Mouse (Mus musculus): ENCODE results near the gene Dgcr2.
A peak's percentile ranks its signal among the peaks of the same experiment; 100 is the strongest.

Gene Dgcr2

GRCm38 (mm10) chr16:17898462-17898861 is at the start of gene Dgcr2, which contains the start of gene Tssk2:
Gene Dgcr2, minus strand, starts transcription at chr16:17898562.
Gene Tssk2, plus strand, starts transcription at chr16:17898637.
- DNase-seq (ENCODE audit: low read depth, low spot score): no peak

DNA sequence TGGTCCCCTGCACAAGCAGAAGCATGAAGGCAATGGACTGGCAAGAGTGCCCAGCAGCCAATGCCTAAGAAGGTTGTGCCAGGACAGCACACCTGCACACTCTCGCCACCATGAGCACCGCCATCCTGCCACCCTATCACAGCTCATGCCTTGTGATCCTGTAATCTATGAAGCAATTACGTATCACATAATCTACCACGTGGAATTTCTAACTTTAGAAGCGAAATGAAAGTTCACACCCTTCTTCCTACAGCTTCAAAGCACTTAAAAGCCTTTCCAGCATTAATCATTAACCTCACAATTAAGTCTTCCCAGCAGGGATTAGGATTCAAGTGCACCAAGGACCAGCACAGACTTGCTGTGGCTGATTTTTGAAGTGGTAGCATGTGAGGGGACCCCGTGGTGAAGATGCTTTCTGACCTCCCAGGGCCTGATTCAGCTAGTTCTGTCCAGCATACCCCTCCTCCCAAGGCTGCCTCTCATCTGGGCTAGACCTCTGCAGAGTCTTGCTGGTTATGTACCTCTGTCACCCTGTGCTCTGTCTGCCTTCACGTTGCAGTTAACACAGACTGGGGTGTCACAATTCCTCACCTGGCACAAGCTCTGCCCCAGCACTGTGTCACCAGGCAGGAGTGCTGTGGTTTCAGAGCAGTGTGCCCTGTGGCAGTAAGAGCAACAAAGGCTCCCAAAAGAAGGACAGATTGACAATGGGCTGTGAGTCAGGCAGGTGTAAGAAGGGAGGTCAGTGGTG is 46.9 kb upstream of the Dgcr2 start:
- no peak for DNase-seq (ENCODE audit: low read depth, low spot score)

DNA sequence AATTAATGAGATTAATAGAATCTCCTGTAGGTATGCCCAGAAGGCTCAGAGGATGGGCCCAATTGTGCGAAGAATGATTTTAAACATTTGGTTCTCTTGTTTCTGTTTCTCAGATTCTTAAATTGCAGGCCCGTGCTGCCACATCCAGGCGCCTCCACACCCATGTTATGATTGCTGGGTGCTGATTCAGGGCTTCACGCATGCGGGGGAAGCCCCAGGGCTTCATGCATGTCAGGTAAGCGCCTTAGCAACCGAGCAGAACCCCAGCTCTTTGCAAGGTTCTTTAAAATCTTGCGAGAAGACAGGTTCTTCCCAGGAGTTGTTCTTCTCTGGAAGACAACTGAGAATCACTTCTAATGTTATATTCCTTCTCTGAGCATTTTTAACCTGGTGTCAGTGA is 45.1 kb upstream of the Dgcr2 start:
- no peak for DNase-seq (ENCODE audit: low read depth, low spot score)

- DNase-seq (ENCODE audit: low read depth, low spot score): no peak
These were observed 40.9 kb upstream of the Dgcr2 start for GRCm38 (mm10) chr16:17939255-17939751.

DNA sequence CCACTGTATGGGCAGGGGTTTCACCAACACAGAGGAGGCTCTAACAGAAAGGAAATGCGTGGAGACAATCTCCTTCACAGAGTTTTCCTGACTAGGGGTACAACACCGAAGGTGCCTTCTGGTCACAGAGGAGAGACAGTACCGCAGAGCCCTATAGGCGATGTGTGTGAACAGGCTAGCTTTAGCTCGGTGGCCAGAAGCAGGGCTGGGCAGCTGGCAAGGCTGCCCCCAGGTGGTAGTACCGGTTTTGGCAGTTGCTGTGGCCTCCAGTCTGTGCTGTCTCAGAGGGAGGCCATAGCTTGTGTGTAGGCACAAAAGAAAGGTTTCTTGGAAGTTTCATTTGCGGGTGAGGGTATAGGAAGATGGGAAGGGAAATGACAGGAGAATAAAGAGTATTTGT is 40.5 kb upstream of the Dgcr2 start:
- peak; percentile 73 for DNase-seq (ENCODE audit: low read depth, low spot score)

DNA sequence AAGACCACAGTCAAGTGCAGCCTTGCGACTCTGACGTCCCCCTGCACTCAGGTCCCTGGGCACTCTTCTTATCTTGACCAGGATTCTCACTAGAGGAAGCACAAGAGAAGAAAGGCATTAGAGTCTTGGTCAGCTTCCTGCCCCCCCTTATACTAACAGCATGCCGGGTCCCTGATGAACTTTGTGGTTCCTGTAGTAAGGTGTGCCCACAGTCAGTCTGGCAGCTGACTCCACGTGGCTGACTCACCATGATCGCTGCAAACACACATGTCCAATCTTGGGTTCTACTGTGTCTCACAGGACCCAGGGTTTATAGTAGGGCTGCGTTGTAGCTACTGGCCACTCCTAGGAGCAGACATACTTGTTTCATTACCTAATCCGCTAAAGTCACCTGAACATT is 39.8 kb upstream of the Dgcr2 start:
- no peak for DNase-seq (ENCODE audit: low read depth, low spot score)

DNA sequence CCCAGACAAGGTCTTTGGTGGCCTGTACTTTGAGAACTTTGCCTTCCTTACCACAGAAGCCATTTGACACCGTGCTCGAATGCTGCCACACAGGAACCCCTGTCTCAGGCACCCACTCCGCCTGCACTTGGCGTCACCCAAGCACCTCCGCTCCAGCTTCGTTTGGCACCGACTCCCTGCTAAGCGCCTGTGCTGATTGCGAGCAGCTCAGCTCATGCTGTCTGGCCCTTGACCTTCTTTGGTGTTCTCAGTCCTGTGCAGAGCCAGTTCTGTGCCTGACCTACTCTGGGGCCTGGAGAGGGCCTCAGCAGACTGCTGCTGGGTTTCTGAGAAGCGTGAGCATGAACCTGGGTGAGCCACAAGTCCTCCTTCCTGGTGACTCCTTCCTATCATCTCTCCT is 38.4 kb upstream of the Dgcr2 start:
- DNase-seq (ENCODE audit: low read depth, low spot score): no peak

DNA sequence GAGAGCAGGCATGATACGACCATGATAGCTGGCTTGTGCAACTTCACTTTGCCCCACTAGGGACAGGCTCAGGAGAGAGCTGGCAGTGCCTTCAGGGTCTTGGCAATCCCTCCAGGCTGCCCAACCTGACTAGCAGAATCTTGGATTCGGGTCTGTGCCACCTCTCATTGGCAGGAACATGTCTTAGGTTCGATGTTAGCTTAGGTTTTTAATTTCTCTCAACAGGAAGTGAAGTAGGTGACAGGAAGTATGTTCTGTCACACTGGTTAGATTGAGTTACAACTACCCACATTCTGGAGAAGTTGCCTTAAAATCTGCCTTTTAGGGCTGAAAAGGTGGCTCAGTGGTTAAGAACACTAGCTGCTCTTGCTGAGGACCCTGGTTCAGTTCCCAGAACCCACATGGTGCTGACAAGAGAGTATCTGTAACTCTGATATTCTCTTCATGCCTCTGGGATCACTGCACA is 36.1 kb upstream of the Dgcr2 start:
- DNase-seq (ENCODE audit: low read depth, low spot score): no peak

GRCm38 (mm10) chr16:17933594-17934444 is 35.5 kb upstream of the Dgcr2 start:
- DNase-seq (ENCODE audit: low read depth, low spot score): no peak

DNA sequence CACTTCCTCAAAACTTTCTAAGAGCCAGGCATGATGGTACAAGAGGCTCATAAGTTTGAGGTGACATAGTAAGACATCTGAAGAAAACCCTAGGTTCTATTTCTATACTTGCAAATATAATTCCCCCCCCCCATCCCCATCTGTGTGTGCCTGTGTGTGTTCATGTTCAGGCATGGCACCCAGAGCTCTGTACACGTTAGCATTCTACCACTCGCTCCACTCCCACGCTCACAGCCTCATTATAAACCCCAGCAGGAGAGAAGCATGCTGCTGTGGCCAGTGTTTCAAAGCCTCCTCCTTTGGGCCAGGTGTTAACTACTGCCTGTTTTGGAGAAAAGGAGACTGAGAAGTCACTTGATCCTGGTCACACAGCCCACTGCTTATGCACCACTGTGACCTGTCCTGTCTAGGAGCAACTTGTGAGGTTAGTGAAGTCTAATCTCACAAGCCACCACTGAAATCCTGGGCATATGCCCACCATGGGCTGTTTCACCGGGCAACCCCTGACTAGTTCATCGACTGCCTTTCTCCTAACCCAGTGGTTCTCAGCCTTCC is 33.6 kb upstream of the Dgcr2 start:
- no peak for DNase-seq (ENCODE audit: low read depth, low spot score)

DNA sequence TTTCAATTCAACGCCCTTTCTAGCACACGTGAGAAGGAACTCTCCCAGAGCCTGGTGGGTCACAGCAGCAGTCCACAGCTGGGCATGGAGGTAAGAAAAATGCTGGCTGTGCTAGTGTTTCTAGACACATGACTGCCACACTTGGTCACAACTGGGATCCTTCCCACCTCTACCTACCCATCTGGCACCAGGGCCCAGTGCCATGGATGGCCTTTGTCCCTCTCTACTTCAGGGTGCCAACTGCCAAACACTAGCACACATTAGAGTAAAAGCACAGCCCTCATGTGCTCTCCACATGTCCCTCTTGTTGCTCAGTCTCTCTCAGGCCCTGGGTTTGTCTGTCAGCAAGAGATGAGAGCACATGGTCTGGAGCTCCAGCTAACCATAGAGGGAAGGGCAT is 31.3 kb upstream of the Dgcr2 start:
- no peak for DNase-seq (ENCODE audit: low read depth, low spot score)

DNA sequence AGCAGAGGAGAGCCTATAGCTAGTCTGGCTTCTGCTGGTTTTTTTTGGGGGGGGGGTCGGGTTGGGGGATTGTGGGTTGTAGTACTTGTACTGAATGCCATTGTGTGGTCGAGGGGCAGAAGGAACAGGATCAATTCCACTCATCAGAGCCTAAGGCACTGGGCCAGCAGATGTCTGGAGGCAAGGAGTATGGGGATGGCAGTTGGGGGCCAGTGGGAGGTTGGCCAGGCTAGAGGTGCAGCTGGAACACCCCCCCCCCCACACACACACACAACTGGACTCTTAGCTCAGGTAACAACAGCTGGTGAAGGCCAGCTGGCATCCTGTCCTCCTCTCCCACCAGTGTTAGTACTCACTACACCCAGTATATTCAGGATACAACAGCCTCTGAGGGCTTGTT is 30.8 kb upstream of the Dgcr2 start:
- DNase-seq (ENCODE audit: low read depth, low spot score): no peak

GRCm38 (mm10) chr16:17928627-17929104 is 30.3 kb upstream of the Dgcr2 start:
- DNase-seq (ENCODE audit: low read depth, low spot score): peak; percentile 91

GRCm38 (mm10) chr16:17928087-17928580 is 29.8 kb upstream of the Dgcr2 start, which contains the start of gene Slc25a1:
Gene Slc25a1, minus strand, starts transcription at chr16:17928219.
- peak; percentile 77 for DNase-seq (ENCODE audit: low read depth, low spot score)

- peak; percentile 61 for DNase-seq (ENCODE audit: low read depth, low spot score)
These were observed 29.2 kb upstream of the Dgcr2 start for GRCm38 (mm10) chr16:17927351-17928082.

DNA sequence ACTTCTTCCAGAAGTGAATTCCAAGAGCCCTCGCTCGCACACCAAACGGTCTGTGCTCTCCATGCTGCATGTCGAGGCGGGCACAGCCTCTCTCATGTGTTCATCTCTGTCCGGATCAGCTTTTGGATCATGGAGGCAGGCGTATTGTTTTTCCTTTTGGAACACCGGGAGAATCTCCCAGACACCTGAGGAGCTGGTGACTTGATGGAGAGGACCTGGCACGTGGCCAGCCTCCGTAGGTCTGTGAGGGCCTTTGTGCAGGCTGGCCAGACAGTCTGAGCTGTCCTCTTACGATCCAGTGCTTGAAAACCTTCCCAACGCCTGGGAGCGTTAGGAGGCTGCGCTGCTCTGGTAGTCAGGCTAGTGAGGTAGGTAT is 23.8 kb upstream of the Dgcr2 start:
- no peak for DNase-seq (ENCODE audit: low read depth, low spot score)

GRCm38 (mm10) chr16:17921325-17922162 is 23.2 kb upstream of the Dgcr2 start:
- peak; percentile 98 for DNase-seq (ENCODE audit: low read depth, low spot score)

- DNase-seq (ENCODE audit: low read depth, low spot score): no peak
These were observed 22.2 kb upstream of the Dgcr2 start for GRCm38 (mm10) chr16:17920586-17920985.

DNA sequence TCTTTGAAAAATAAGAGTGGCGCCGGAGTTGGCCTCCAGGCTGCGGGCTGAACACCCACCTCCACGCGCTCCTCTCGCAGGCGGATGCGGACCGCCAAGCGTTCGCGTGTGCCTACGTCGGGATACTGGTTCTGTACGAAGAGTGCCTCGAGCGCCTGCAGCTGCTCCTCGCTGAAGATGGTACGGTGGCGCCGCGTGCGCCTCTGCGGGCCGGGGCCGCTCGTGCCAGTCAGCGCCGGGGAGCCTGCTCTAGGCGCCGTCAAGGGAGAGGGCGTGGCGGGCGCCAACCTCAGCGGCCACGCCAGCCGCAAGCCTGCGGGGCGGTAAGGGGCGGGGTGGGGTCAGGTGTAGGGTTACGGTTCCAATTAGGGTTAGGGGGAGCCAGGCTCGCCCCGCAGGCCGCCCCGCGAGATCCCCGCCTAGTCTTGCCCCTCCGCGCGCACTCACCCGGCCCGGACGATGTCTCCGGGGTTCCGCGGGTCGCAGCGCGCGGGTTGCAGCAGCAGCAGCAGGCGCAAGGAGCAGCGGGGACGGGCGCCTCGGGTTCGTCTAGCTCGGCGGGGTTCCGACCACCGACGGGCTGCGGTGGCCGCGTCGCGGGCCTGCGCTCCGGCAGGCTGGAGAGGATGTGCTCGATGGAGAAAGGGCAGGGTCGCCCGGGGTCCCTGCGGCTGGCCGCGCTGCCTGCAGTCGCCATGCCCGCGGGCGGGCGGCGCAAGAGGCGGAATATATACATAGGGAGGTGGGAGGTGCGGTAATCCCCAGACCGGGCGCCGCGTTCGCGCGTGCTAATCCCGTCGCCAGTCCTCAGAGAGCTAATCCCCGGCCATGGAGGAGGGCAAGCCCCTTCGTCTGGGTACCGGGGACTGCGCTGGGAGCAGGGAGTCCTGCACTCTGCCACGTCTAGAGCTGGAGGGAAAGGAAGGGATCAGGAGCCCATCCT is 16.2 kb upstream of the Dgcr2 start, which contains the start of gene Gsc2:
Gsc2 (minus strand) TSS at position 753 of the 943 bp plus-strand sequence.
- peak; percentile 38 for DNase-seq (ENCODE audit: low read depth, low spot score)
